Mouse (Mus musculus): ENCODE data around the gene Tmem80.
A peak's percentile ranks its signal among the peaks of the same experiment; 100 is the strongest.

Tmem80 gene

GRCm38 (mm10) chr7:141326546-141327446, 743 bp upstream of the Tmem80 start:
- DNase-seq, result no peak

GRCm38 (mm10) chr7:141328373-141328990, 943 bp downstream of the Tmem80 start:
- DNase-seq, result peak; percentile 27

DNA sequence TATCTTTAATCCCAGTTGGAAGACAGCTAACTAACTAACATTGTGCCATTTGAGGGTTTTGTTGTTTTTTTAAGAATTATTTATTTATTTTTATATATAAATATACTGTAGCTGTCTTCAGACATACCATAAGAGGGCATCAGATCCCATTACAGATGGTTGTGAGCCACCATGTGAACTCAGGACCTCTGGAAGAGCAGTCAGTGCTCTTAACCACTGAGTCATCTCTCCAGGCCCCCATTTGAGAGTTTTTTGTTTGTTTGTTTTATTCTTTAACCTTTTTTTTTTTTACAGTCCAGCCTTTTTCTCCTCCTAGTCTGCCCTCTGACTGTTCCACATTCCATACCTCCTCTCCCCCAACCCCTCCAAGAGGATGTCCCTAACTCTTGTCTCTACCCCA, 3.2 kb downstream of the Tmem80 start:
- DNase-seq, result no peak

DNA sequence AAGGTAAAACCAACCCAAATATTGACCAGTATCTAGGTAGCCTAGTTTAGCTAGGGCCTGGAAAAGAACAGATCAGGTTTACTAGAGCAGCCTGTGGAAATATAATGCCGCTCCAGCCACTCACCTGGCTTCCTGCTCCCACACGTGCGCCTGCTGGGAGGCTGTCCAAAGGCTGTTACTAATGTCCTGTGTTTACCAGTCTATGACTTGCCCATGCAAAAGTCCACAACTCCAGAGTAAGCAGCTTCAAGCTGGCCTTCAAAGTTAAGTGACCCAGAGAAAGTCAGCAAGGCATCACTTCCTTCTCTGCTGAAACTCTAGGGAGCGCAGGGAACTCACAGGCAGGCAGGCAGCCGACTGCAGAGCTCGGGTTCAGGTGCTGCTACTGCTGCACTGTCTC, 4.5 kb downstream of the Tmem80 start:
- DNase-seq, result no peak

- DNase-seq, result no peak
Observed at GRCm38 (mm10) chr7:141335044-141335579, 7.6 kb downstream of the Tmem80 start.

GRCm38 (mm10) chr7:141335682-141336081, 8.1 kb downstream of the Tmem80 start:
- DNase-seq, result no peak

GRCm38 (mm10) chr7:141336296-141336695, 8.8 kb downstream of the Tmem80 start:
- no peak for DNase-seq

DNA sequence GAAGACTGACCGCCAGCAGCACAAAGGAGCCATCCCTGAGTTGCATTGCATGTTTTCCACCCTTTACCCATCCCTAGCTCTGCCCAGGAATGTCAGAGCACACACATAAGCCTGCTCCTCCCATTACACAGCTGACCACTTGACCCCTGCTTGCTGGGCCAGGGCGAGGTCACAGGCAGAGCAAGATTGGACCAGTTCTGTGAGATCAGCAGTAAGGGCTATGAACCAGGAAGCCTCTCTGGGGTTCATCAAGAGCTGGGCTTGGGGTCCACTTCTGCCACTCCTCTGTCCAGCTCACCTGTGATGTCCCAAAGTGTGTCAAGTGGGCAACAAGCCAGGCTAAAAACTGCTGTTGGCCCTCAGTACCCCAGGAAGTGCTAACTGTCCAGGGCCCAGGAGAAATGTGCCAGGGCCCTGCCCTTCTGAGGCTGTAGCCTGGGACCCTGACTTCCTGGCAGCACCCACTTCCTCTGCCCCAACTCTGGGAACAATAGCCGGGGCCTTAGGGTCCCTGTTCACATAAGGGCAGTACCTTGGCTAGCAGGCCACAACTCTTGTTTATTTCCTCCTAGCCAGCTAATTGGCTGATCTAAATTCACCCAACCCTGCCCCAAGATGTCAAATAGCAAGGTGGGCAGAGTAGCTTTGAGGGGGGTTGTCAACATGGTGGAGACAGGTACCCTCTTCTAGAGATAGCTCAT, 10.3 kb downstream of the Tmem80 start:
- no peak for DNase-seq

- peak; percentile 41 for DNase-seq
Observed at GRCm38 (mm10) chr7:141338576-141339131, 11.1 kb downstream of the Tmem80 start, which contains the start of gene Eps8l2. Gene Eps8l2 (plus strand): TSS chr7:141338880.

DNA sequence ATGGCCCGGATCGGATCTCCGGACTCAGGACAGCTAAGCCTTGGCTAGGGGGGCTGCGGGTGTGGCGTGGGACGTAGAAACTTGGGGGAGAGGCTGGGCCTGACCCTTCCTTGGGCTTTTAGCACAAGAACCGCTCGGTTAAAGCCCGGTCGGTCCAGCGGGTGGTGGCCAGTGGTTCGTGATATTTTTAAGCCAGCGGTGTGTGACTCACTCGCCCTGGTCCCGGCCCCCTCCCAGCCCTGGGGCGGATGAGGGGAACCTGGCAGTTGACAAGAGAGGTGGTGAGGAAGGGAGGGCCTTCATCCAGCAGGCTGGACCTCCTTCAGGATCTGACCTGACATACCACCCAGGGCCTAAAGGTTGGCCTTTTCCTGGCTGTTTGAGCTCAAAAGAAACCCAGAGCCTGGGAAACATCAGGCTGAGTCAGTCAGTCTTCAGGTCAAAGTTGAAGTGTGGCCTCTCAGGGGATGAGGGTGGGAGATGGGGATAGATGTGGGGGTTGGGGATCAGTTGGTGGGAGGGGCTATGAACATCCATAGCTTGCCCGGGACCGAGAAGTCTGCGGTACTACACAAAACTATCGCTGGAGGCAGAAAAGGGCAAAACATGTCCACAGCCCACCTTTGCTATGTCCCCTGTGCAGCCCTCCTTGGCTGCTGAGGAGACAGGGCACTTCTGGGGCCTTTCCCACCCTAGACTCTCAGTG, 11.8 kb downstream of the Tmem80 start:
- no peak for DNase-seq

- DNase-seq, result no peak
Observed at GRCm38 (mm10) chr7:141340023-141340422, 12.5 kb downstream of the Tmem80 start.

DNA sequence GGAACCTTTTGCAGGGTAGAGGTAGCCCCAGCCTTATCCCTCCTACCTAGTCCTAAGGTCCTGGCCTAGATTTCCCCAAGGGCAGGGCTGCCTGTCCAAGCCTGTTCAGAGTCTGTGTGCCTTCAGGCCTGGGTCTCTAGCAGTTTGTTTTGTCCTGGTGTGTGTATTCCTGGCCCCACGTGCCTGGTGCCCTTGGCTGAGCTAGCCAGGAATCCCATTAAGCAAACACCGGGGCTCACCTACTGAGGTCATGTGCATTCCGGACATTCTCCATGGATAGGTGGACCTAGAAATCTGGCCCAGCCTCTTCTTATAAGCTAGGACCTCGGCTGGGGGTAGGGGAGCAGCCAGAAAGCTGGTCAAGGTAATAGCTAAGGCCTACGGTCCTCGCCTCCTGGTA, 12.9 kb downstream of the Tmem80 start:
- no peak for DNase-seq

GRCm38 (mm10) chr7:141341689-141342226, 14.2 kb downstream of the Tmem80 start:
- no peak for DNase-seq

GRCm38 (mm10) chr7:141343230-141343629, 15.7 kb downstream of the Tmem80 start:
- DNase-seq, result no peak

GRCm38 (mm10) chr7:141343696-141344095, 16.2 kb downstream of the Tmem80 start:
- no peak for DNase-seq

DNA sequence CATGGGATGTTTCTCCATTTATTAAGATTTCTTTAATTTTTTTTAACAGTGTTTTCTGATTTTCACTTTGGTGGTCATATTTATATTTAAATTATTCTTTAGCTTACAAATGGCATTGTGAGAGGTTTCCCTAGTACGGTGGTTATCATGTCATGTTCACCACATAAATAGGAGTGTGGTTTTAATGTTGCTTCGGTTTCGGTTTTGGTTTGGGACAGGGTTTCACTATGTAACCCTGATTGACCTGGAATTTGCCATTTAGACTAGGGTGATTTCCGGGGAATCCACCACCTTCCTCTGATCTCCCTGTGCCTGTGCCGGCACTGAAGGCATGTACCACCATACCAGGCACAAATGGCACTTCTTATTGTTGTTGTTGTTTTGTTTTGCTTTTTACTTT, 17.2 kb downstream of the Tmem80 start:
- no peak for DNase-seq

- DNase-seq, result no peak
Observed at GRCm38 (mm10) chr7:141351061-141351460, 23.5 kb downstream of the Tmem80 start.

DNA sequence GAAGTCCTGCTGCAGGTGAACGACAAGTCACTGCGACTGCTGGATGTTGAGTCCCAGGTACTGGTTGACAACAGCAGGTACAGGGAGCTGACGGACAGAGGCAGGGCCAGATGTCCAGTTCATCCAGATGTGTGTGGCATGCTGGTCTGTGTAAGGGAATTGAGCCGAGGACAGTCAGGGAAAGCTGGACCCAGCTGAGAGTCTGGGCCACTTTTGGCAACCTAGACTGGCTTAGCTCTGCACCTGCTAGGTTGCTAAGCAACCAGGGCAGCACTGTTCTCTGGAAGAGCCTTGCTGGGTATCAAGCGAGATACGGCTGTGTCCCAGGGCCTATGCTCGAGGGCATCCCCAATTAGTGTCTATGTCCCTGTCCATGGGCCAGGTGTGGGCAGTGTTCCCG, 27.5 kb downstream of the Tmem80 start:
- DNase-seq, result no peak

DNA sequence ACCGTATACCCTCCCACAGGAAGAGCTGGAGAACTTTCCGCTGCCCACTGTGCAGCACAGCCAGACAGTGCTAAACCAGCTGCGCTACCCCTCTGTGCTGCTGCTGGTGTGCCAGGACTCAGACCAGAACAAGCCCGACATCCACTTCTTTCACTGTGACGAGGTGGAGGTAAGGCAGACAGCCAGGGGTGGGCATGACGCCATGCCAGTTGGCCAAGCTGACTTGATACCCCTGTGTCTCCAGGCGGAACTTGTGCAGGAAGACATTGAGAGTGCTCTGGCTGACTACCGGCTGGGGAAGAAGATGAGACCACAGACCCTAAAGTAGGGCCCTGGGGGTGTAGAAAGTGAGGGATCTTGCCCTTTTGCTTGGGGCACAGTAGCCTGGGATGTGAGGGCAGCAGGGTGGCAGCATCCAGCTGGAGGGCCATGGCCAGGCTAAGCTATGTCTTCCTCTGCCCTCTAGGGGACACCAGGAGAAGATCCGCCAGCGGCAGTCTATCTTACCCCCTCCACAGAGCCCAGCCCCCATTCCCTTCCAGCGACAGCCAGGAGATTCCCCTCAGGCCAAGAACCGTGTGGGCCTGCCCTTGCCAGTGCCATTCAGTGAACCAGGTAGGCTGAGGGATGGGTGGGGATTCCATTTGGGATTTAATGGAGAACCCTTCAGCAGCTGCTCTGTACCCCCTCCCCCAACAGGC, 28.2 kb downstream of the Tmem80 start:
- no peak for DNase-seq

DNA sequence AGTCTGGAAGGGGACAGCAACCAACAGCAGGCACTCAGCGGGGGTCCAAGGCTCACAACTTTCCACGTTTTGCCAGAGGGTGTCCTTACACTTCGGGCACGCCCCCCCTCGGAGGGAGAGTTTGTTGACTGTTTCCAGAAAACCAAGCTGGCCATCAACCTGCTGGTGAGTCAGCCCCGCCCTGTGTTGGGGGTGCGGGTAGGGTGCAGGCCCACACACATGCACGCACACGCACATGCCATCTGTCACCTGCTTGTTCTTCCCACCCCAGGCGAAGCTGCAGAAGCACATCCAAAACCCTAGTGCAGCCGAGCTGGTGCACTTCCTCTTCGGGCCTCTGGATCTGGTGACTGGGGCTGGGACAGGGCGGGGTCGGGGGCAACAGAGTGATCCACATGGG, 29.4 kb downstream of the Tmem80 start:
- no peak for DNase-seq

DNA sequence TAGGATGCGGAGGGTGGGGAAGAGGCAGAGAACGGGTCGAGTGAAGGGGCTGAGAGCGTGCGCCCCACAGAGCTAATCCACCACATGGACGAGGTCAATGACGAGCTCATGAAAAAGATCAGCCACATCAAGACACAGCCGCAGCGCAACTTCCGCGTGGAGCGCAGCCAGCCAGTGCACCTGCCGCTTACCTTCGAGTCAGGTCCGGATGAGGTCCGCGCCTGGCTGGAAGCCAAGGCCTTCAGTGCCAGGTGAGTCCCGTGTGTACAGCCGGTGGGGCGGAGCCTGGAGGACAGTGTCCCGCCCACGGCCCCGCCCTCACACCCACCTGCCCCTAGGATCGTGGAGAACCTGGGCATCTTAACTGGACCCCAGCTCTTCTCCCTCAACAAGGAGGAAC, 34.0 kb downstream of the Tmem80 start:
- DNase-seq, result no peak

Measured in embryo, embryonic 11 days (tissue).